Mouse (Mus musculus) spleen, adult 18-20 months (tissue): ENCODE measurements around the gene Dpep1.
"Not testable (repeated sequence)": the region's sequence is repeated elsewhere in the genome, so short reads cannot be mapped to it uniquely, and the experiment has no call there.

ENCODE experiments used
- DNase-seq, 2 experiments: peaks; one replicate each; pipeline ENCODE4 v3.0.0; 2022; ENCODE audit warnings: mixed read lengths in 2 of 2

Gene Dpep1

DNA sequence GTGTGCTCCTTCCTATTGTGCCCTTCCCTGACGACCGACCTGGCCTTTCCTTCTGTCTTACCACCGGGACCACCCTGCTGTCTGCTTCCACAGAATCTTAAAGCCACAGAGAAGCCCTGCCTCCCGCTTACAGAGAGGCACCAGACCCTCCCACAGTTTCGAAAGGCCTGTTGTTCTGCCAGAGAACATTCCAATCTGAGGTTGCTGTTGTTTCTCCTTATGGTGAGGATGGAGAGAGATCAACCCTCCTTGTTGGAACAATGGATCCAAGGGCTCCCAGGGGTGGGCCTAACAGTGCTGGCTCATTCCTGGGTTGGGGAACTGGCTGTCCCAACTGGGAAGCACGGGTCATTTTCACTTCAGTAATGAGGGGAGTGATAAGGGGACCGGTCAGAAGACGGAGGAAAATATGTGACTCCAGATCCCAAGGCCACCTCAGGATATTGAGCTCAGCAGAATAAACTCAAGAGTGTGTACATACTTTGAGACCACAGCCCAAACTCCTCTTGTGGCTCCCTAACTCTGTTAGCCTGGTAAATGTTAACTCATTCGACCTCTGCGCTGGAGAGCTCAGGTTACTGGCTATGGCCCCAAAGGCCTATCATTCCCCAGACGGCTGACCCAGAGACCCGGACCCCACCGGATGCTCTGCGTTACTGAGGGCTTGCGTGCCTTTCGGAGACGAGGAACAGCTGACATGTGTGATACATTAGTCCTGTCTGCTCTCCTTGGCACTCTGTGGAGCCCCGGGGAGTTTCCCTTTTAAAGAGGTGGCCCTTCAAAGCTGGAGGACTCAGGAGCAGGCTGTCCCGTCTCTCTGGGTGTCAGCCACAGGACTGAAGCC, at the start of gene Dpep1:
TSS of gene Dpep1 (plus strand) at position 677 of the 844 bp plus-strand sequence.
- no peak for DNase-seq

GRCm38 (mm10) chr8:123136287-123136686, 49.8 kb upstream of the Dpep1 start:
- no peak for DNase-seq

GRCm38 (mm10) chr8:123137645-123138077, 48.4 kb upstream of the Dpep1 start:
- no peak for DNase-seq

DNA sequence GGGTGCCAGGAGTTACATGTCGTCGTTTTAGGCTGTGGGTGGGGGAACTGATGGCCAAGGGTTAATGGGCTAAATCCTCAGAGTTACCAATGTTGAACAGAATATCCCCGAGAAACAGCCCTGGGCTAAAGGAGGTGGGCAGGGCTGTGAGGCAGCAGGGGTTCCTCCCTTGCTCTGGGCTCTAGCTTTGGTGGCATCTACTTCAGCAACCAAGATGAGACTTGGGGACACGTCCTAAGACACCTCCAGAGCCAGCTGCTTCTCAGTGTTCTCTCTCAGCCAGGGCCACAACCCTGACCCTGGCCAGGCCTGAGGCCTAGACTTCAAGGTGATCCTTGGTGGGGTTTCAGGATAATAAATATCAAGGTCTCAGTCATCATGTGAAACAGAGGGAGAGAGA, 47.3 kb upstream of the Dpep1 start:
- no peak for DNase-seq

- DNase-seq, result no peak
Measured at GRCm38 (mm10) chr8:123141741-123142462, 44.1 kb upstream of the Dpep1 start.

DNA sequence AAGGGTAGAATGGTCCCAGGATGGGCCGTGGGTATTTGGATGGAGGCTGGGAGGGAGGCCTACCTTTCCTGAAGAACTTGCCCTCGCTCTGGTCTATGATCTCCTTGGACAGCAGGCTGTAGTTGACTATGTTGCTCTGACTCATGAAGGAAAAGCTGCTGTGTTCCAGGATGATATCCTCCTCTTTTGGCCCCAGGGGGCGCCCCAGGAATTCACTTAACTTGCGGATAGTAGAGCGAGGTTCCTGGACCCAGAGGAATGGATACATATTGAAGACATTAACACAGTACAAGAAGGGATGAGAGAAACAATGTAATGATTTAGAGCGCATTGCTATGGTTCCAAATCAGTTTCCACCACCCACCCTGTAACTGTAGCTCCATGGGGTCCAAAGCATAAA, 40.8 kb upstream of the Dpep1 start:
- peak in 1 of 2 experiments; percentile 7 for DNase-seq

DNA sequence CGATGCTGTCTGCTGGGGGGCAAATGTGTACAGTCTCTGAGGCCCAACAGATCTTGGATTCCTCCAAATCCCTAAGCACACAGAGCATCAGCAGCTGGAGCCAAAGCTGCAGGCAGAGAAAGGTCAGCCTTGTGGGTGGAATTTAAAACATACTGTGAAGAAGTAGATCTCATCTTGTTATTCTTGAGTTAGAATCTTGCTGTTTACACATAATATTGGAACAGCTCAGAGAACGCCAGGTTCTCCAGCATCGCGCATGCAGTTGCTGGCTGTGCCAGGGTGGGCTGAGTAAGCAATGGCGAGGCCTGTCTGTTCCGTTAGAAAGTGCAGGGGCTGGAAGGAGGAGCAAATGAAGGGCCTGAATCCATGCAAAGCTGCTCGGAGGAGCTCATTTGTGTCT, 39.7 kb upstream of the Dpep1 start:
- DNase-seq, result no peak

GRCm38 (mm10) chr8:123150737-123151171, 35.3 kb upstream of the Dpep1 start:
- DNase-seq, result no peak

DNA sequence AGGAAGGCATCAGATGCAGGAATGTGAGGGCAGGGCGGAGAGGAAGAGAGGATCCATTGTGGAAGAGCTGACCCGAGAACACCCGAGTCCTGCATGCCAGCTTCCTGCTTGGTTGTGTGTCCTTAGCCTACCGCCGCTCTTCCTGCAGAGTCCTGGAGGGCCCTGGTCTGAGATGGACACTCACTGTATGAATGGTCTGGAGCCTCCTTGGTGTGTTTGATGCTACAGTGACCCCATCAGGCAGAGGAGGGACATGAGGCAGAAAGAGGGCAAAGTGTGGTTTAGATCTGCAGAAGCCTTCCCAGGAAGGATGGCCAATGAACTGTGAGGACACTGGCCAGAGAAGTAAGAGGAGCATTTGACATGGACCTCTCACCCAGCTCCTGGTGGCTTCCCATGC, 30.9 kb upstream of the Dpep1 start:
- DNase-seq, result no peak

- no peak for DNase-seq
Measured at GRCm38 (mm10) chr8:123156070-123156773, 29.8 kb upstream of the Dpep1 start.

DNA sequence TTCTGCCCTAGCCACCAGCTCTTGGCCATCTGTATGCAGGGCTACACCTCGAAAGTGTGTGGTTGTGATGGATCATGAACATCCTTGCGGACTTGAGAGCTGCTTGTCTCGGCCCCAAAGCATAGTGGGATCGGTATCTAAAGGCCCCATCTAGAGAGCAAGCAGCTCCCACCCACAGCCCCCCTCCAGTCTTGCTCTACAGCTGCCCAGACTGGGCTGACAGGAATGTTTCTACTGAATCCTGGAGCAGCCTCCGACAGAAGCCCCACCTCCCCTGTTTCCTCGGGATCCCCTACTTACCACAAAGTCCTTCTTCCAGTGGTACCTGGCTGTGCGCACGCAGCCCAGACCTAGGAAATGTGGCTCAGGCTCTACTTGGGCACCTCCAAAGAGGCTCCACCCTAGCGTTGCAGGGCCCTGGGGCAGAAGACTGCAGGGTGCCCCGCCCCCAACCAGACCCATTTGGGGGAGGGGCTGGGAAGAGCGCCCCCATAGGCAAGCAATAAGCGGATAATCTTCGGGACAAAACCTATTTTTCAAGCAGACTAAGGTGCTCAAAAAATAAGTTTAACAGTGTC, 28.1 kb upstream of the Dpep1 start, which contains the start of gene Sult5a1:
TSS of gene Sult5a1 (minus strand) at position 428 of the 578 bp plus-strand sequence.
- no peak for DNase-seq

DNA sequence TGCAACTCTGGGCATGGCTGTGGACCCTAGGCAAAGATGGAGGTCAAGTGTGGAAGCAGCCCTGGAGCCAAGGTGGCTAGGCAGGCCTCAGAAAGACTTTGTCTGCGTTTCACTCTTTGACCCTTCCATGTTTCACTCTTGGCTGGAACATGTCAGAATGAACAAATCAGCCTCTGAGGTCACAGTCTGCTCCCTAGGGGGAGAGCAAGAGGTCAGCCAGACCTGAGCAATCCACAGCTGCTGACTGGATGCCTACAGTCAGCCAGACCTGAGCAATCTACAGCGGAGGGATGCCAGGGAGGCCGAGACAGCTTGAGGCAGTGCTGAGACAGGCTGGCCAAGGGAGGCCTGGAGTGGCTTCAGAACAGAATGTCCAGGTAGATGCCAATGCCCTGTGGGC, 4.7 kb upstream of the Dpep1 start:
- no peak for DNase-seq

GRCm38 (mm10) chr8:123188006-123188405, 2.0 kb downstream of the Dpep1 start:
- no peak for DNase-seq

DNA sequence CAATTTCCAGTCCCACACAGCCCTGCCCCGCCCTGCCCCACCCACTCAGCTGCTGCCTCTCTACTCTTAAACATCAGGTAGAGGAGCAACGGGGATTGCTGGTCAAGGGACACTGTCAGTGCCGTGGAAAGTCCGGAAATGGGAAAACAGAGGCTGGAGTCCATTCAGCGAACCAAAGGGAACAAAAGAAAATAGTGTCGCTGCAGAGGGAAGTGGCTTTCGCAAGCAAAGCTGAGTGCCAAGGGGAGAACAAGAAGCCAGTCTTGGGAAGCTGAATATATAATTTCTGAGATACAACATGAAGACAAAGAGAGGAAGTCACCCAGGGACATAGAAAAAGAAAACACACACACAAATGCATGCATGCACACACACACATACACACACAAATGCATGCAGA, 2.8 kb downstream of the Dpep1 start:
- DNase-seq, result no peak

DNA sequence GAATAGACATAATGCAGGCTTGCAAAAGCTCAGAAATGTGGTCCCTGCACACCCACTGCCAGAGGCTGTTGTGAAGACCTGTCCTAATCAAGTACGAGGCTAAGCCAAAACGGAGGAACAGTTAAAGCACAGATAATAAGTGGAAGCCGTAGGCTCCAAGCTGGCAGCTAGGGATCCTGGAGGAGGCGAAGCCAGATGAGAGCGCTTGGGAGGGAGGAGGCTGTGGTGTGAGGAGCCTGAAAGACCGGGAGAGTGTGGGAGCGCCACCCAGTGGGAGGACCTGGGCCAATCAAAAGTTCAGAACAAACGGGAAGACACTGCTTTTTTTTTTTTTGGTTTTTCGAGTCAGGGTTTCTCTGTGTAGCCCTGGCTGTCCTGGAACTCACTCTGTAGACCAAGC, 4.6 kb downstream of the Dpep1 start:
- peak in 1 of 2 experiments; percentile 42 for DNase-seq

DNA sequence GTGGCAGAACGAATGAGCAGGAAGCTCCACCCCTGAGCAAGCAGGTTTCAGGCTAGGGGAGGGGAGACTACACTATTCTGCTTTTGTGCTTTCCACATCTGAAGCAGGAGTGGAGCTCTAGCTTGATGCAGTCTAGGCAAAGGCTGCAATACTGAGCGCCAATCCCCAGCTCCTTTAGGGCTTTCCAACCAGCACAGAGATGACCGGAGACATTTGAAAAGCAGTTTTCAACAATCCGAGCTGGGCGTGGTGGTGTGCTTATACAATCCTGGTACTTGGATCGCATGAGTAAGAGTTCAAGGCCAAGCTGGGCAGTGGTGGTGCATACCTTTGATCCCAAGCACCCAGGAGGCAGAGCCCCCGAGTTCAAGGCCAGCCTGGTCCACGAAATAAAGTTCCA, 5.9 kb downstream of the Dpep1 start:
- DNase-seq, result no peak

DNA sequence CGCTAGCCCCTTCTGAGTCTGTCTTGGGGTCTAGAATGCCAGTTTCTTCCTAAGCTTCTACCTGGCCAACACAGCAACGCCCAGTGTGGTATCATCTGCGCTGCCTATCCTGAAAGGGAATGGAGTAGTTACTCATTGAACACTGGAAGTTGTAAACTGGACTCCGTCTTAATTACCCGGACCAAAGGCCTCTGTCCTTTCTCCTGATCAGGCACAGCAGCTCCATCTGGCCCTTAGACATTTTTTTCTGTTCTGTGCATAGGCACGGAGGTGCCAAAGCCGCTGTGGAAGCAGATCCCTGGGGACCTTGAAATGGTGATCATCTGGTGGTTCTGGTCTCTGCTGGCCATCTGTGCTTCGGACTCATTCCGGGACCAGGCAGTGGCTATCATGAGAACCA, 7.7 kb downstream of the Dpep1 start:
- DNase-seq, result no peak

GRCm38 (mm10) chr8:123197016-123197415, 11.0 kb downstream of the Dpep1 start:
- not testable (repeated sequence) for DNase-seq

GRCm38 (mm10) chr8:123199864-123200263, 13.8 kb downstream of the Dpep1 start:
- no peak for DNase-seq

- peak in 1 of 2 experiments; percentile 65 for DNase-seq
Measured at GRCm38 (mm10) chr8:123202288-123202687, 16.2 kb downstream of the Dpep1 start.

DNA sequence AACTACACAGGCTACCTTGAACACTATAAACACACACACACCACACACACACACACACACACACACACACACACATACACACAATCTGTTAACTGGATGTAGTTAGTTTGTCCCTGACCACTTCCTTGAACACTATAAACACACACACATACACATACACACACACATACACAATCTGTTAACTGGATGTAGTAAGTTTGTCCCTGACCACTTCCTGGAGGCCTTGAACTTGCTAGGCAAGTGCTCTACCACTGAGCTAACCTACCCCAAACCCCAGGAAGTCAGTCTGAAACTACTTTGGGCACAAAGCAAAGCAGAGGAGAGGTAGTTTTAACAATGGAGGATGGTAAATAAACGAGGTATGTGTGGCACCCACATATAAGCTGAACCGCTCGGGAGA, 17.5 kb downstream of the Dpep1 start:
- DNase-seq, result no peak

- no peak for DNase-seq
Measured at GRCm38 (mm10) chr8:123211876-123212275, 25.8 kb downstream of the Dpep1 start.
